Mouse (Mus musculus) brown adipose tissue, adult 24 weeks (tissue): ENCODE data around the gene Trmt112. TPM values are rescaled to one million over a fixed set of nuclear protein-coding genes. Genes with fewer than 3 reads are reported as not detected.
A peak's percentile ranks its signal among the peaks of the same experiment; 100 is the strongest.

Experiments
- H3K27ac ChIP-seq: fragments of 200-500 bp; replicated peaks from 2 replicates; pipeline ENCODE4 v1.5.1; 2012; ENCODE audit warnings: low read depth, mild to moderate bottlenecking, low read length
- H3K4me1 ChIP-seq: fragments of 200-500 bp; 2 replicates; pipeline ENCODE4 v1.6.1; 2012; ENCODE audit warnings: low read length, mixed read lengths; ENCODE audit not compliant: control insufficient read depth, insufficient read depth, insufficient read length
- H3K4me3 ChIP-seq: fragments of 200-500 bp; 2 replicates; pipeline ENCODE4 v1.5.1; 2012; ENCODE audit warnings: low read depth, mild to moderate bottlenecking, low read length, moderate library complexity; ENCODE audit not compliant: insufficient read depth
- polyA plus RNA-seq: library from polyadenylated mRNA; stranded (reverse); fragments of >200 nt; gene quantifications from 2 replicates; pipeline ENCODE4 v1.2.4, GENCODE M21; 2012; ENCODE audit not compliant: missing spikeins, insufficient read depth, insufficient read length

Trmt112 gene
- polyA plus RNA-seq, 1 experiment: 18.1 TPM

- Histone ChIP-seq H3K4me3 (peak overlapping the region; percentile 70), H3K4me1 (peaks cover 5% of the 10 kb centered on the region; the same call in 1 of the 2 replicates), H3K27ac (peak overlapping the region; percentile 79)
Observed at GRCm38 (mm10) chr19:6942764-6943163, 33.3 kb downstream of the Trmt112 start.

DNA sequence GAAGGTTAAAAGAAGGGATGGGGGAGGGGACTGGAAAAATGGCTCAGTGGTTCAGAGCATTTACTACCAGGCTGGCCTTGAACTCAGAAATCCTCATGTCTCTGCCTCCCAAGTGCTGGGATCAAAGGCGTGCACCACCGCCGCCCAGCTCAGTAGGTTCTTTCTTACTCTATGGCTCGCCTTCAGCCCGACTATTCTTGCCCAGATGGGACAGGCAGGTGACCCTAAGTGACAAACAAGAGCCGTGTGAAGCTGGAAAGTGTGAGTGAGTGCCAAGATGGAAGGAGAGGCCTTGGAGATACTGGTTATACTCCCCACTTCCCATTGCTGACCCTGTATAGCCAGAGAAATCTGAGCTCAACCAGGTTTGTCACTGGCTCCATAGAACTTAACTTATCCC lies 34.2 kb downstream of the Trmt112 start:
- peaks cover 5% of the 10 kb centered on the region; the same call in 1 of the 2 replicates for H3K4me1 ChIP-seq
- no peak overlapping the region for H3K4me3 ChIP-seq
- H3K27ac ChIP-seq: no peak overlapping the region

GRCm38 (mm10) chr19:6947742-6948141 lies 38.2 kb downstream of the Trmt112 start:
- no peak overlapping the region for H3K27ac ChIP-seq
- H3K4me1 ChIP-seq: peaks cover 4% of the 10 kb centered on the region
- H3K4me3 ChIP-seq: no peak overlapping the region

- Histone ChIP-seq H3K4me3 (no peak overlapping the region), H3K4me1 (peaks cover 8% of the 10 kb centered on the region), H3K27ac (no peak overlapping the region)
Observed at GRCm38 (mm10) chr19:6948186-6948585, 38.7 kb downstream of the Trmt112 start.

DNA sequence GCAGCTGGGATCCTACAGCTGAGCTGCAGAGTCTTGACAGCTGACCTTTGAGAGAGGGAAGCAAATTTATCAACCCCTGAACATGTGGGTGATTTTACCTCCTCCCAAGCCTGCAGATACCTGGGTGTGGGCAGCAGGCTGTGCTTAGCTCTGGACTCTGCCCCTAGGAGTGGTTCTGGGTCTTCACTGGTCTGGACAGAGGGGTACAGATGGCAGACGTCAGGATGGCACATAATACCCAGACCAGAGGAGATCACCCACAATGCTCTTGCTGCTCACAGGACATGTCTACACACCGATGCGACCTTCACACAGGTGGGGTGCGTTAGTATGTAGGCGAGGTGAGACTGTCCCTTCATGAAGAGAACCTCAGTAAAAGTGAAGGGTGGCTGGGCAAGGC lies 40.0 kb downstream of the Trmt112 start:
- Histone ChIP-seq H3K27ac (no peak overlapping the region), H3K4me1 (peaks cover 10% of the 10 kb centered on the region), H3K4me3 (no peak overlapping the region)

GRCm38 (mm10) chr19:6949951-6950350 lies 40.5 kb downstream of the Trmt112 start:
- peak overlapping the region; percentile 75; the same call in 1 of the 2 replicates for H3K4me3 ChIP-seq
- peaks cover 10% of the 10 kb centered on the region for H3K4me1 ChIP-seq
- H3K27ac ChIP-seq: no peak overlapping the region

- H3K4me3 ChIP-seq: peak overlapping the region; percentile 75
- peaks cover 10% of the 10 kb centered on the region for H3K4me1 ChIP-seq
- H3K27ac ChIP-seq: peak overlapping the region; percentile 84
Observed at GRCm38 (mm10) chr19:6950613-6951153, 41.2 kb downstream of the Trmt112 start.

DNA sequence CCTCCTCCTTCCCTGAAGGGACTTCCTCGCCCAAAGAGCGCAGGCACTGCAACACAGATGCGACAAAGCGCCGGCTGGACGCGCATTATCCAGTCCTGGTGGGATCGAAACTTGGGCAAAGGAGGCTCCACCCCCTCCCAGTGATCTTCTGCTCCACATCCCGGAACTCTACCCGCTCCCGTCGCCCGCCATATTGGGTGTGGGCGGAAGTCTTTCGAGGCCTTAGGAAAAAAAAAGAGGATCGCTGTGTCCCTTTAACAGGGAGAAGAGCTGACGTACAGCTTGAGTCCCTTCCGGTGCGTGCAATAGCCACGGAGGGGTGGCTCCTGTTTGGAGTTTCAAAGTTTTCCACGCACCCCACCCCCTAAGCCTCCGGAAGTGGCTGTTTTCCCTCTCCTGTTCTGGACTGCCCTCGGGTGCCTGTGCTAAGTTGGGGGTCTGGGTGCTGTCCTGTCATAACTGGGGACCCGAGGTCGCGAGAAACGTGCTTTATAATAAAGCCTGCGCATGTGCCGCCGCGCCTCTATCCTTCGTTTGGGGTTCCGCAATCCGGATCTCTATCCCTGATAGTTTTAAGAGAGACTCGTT lies 42.0 kb downstream of the Trmt112 start:
- H3K4me1 ChIP-seq: peaks cover 10% of the 10 kb centered on the region
- peak overlapping the region; percentile 75 for H3K4me3 ChIP-seq
- H3K27ac ChIP-seq: peak overlapping the region; percentile 94

- peak overlapping the region; percentile 74 for H3K4me3 ChIP-seq
- peak overlapping the region; percentile 94 for H3K27ac ChIP-seq
- peaks cover 10% of the 10 kb centered on the region for H3K4me1 ChIP-seq
Observed at GRCm38 (mm10) chr19:6951994-6952711, 42.7 kb downstream of the Trmt112 start.

GRCm38 (mm10) chr19:6952712-6953037 lies 43.2 kb downstream of the Trmt112 start:
- Histone ChIP-seq H3K4me1 (peaks cover 10% of the 10 kb centered on the region), H3K27ac (peak overlapping the region; percentile 94), H3K4me3 (peak overlapping the region; percentile 74)

GRCm38 (mm10) chr19:6954046-6954445 lies 44.5 kb downstream of the Trmt112 start:
- H3K4me1 ChIP-seq: peaks cover 10% of the 10 kb centered on the region

DNA sequence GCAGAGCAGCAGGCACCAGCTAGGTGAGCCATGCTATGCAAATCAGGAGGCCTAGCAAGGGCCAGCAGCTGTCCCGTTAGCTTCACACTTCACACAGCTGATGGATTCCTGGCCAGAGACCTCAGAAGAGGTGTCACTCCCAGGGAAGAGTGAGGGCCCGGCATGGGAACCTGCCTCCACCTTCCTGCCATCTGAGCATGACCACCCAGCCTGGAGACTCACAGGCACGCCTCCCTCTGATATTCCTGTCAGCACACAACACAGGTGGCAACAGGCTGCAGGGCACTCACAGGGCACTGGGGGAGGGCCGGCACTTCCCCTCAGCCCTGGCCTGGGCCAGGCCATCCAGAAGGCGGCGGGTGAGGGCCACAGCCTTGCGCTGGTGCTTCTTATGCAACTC lies 45.9 kb downstream of the Trmt112 start:
- Histone ChIP-seq H3K27ac (no peak overlapping the region), H3K4me3 (no peak overlapping the region)

More at GRCm38 (mm10) chr19:6954046-6954445, 44.5 kb downstream of the Trmt112 start:
- no peak overlapping the region for H3K4me3 ChIP-seq
- H3K27ac ChIP-seq: no peak overlapping the region

DNA sequence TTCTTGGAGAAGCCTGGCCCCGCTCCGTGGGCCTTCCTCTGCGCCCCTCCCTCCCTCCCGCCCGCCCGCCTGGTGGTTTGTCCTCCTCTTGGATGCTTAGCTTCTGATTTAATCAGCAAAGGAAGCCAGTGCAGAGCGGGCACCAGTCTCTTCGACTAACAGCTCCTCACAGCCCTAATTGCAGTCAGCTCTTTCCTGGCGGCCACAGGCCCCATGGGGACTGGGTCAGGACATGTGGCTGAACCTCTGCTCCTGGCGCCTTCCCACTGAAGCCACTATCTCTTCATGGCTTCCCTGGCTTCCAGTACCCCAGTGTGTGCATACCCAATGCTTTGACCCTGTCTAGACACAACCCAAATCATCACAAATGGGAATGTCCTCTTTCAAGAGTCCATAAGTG lies 47.0 kb downstream of the Trmt112 start:
- Histone ChIP-seq H3K27ac (no peak overlapping the region), H3K4me3 (no peak overlapping the region), H3K4me1 (peaks cover 10% of the 10 kb centered on the region)

More for the DNA sequence above, 45.9 kb downstream of the Trmt112 start:
- peaks cover 10% of the 10 kb centered on the region for H3K4me1 ChIP-seq
